Mouse (Mus musculus) erythroblast, adult 5-6 weeks (primary cell): Measurements from ENCODE around the gene Cort. TPM values are rescaled to one million over a fixed set of nuclear protein-coding genes. Genes with fewer than 3 reads are reported as not detected.
"Not testable (repeated sequence)": the region's sequence is repeated elsewhere in the genome, so short reads cannot be mapped to it uniquely, and the experiment has no call there.

Source experiments
- ATAC-seq: replicated peaks from 2 replicates; pipeline ENCODE4 v1.8.0; 2016; ENCODE audit warnings: moderate number of reproducible peaks, mild to moderate bottlenecking, moderate TSS enrichment, inconsistent platforms; ENCODE audit not compliant: poor library complexity, low FRiP score, severe bottlenecking
- total RNA-seq, 2 experiments: library from RNA; stranded (forward) in 1 of 2; stranded (reverse) in 1 of 2; fragments of 150-400 nt in 1 of 2; fragments of 200-764, 138-1000 nt in 1 of 2; gene quantifications; 2 replicates each; pipeline versions ENCODE4 v1.2.3 to v1.2.4; 2015 to 2017; ENCODE audit warnings: low replicate concordance in 2 of 2

Cort gene
- total RNA-seq (2015; ENCODE audit: low replicate concordance) (not detected in 2 replicates), total RNA-seq (2017; ENCODE audit: low replicate concordance) (not detected in 2 replicates)

DNA sequence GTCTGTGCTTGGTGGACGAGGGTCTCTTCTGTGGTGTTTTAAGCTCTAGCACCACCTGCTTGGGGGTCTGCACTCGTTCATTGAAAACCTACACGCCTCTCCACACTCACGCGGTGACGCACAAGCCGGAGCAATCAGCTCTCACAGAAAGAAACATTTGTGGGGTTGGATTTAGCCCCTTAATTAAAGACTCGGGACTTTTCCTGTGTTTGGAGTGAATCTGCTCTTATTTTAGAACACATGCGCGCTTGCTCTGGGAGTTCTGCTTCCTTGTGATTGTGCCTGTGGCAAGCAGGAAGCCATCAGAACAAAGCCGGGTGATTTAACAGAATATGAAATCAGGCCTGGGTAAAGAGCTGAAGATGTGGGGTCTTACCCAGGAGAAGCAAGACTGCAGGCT is at the start of gene Cort:
Gene Cort (minus strand): TSS at position 101 of the 400 bp plus-strand sequence.
- no peak for ATAC-seq

GRCm38 (mm10) chr4:149173661-149174060 is 47.1 kb upstream of the Cort start:
- ATAC-seq = no peak

DNA sequence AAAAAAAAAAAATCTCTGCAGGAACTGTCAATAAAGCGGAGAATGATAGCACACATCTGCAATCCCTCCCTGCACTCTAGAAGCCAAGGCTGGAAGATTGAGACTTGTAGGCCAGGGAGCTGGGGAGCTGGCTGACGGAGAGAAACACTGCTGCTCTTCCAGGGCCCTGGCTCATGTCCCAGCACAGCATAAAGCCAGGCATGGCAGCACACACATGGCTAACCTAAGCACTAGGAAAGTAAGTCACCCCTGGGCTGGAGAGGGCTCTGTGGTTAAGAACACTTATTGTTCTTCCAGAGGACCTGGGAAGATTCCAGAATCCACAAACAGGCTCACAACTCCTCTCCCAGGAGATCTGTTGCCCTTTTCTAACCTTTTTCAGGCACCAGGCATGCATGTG is 46.1 kb upstream of the Cort start:
- ATAC-seq = no peak

DNA sequence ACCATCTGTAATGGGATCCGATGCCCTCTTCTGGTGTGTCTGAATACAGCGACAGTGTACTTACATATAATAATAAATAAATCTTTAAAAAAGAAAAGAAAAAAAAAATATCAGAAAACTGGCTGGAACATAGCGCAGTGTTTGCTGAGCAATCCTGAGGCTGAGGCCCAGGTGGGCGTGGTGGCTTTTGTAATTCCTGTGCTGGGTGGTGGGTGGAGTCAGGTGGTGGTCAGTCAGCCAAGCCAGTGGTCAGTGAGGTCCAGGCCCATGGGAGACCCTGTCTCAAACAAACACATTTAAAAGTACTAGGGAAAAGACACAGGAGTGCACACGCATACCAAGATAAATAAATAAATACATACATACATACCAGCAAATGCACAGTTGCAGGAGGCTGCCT is 45.5 kb upstream of the Cort start:
- ATAC-seq = no peak

- no peak for ATAC-seq
These were observed 45.0 kb upstream of the Cort start for GRCm38 (mm10) chr4:149171581-149171981.

DNA sequence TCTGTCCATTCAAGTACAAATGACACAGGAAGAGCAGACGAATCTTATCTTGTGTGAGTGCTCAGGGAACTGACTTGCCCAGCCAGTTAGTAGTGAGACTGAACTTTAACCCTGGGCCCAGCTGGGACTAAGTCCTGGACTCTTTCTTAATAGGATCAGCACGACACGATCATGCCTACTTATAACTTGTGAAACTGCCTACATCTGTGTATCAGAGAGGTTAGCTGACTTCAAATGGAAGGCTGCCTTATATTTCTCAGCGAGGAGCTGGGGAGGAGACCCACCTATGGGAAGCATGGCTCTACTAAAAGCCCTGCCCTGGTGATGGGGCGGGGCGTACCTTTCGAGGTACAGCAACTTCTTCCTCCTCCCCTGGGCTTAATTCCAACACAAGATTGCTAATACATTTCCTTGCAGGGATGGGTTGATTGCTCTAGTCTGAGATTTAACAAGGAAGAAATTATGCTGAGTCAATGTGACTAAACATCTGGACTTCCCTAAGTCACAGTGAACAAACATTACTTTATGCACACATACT is 43.9 kb upstream of the Cort start:
- ATAC-seq = peak; percentile 20; the same call in 1 of the 2 replicates

DNA sequence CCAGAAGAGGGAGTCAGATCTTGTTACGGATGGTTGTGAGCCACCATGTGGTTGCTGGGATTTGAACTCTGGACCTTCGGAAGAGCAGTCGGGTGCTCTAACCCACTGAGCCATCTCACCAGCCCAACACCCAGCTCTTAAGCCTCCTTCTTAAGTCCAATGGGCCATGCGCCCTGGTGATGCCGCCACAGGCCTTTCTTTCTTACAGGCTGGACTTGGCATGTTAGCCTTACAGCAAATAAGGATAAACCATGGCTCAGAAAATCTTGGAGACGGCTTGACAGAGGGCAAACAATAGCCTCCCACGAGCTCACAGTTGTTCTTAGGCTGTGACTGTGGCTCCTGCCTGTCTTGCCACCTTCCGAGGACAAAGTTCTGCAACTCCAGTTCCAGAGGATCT is 43.4 kb upstream of the Cort start:
- ATAC-seq = not testable (repeated sequence)

DNA sequence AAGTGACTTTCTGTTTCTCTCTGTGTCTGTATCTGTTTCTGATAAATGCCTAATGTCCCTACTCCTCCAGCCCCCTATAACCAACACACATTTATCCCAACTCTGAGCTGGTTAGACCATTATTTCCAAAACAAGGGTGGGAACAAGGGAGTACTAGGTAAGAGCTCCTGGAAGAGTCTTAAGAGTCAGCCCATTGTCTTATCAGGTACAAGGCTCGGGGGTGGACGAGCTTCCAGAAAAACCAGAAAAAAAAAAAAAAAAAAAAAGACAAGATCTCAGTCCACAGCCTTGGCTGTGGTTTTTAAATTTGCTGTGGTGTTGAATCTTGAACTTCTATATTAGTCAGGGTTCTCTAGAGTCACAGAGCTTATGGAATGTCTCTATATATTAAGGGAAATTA is 41.5 kb upstream of the Cort start:
- ATAC-seq = no peak

DNA sequence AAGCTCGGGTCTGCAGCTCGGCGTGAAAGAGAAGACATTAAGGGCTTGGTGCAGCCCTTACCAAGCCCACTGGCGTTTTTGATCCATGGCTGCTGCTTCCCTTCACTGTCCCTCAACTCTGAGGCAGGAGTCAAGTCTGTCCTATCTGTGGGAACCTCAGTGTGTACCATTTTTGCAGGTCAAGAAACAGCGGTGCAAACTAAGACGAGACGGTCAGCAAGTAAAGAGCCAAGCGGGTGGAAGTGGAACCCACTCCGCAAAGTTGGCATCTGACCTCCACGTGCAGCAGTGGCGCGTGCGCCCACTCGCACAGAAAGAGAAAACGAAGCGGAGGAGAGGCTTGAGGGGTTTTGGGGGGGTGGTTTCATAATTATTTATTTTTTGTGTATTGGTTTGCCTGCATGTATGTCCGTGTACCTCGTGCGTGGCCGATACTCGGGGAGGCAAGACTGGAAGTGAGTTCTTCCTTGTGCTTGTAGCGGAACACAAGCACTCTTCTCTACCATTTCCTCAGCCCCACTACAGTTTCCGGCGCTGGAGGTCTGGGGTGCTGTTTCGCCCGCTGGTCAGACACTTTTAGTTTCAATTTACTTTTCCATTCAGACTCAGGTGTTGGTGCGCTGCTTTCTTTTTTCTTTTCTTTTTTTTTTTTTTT is 40.5 kb upstream of the Cort start:
- ATAC-seq = peak; percentile 37

GRCm38 (mm10) chr4:149166215-149166946 is 39.8 kb upstream of the Cort start, which contains the start of gene Pgd:
Gene Pgd, minus strand, starts transcription at chr4:149166771.
- peak; percentile 98 for ATAC-seq

DNA sequence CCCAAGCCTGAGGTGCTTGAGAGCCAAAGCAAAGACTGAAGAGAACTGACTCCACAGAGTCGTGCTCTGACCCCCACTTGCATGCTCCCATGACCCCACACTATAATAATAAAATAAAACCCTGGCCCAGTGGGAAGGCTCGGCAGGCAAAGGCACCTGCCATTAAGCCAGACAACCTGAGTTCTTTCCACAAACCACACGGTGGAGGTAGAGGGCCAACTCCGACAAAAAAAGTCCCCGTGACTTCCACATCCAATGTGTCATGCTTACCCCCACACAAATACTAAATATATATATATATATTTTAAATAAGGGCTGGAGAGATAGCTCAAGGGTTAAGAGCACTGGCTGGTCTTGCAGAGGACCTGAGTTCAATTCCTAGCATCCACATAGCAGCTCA is 37.6 kb upstream of the Cort start:
- no peak for ATAC-seq

DNA sequence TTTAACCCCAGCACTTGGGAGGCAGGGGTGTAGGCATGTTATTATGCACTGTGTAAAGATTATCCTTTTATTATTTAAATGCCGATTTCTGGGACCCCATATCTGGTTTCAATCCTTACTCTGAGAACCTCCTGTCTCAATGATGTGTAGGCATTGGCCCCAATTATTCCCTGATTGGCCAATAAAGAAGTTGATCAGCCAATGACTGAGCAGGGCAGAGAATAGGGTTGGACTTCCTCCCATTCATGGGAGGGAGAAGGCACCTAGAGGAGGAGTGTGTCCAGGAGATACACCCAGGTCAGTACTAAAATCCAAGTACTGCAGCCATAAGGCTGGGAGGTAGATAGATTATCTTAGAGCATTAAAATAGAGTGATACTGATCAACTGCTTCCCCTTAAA is 36.6 kb upstream of the Cort start:
- no peak for ATAC-seq

- no peak for ATAC-seq
These were observed 34.6 kb upstream of the Cort start for GRCm38 (mm10) chr4:149161166-149161565.

DNA sequence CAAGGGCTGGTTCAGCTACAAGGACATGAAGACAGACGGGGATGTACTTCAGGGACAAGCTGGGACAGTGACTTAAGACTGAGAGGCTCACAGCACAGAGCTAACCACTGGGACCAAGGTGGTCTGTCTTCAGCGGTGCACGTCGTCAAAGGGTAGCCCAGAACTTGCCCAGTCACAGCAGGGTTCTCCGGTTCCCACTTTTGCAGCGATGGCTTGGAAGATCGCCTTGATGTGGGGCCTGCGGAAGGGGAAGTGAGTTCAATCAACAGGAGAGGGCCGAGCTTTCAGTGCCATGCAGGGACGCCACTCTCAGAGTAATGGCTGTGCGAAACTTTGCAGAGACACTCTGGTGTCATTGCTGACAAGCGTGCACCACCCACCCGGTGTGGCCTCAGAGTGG is 33.3 kb upstream of the Cort start:
- no peak for ATAC-seq

DNA sequence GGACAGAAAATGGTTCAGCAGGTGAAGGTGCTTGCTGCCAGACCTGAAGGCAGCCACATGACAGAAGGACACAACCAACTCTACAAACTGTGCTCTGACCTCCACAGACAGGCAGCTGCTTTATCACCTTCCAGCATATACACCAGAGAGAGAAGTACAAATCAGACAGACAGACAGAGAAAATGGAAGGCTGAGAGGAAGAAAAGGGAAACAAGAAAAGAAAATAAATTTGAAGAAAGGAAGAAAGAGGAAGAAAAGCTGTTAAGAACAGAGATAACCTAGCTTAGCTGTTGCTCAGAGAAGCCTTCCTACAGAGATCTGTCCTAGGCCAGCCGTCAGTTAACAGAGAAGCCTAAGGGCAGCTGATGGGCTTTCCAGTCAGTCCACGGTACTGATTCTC is 32.6 kb upstream of the Cort start:
- no peak for ATAC-seq

- no peak for ATAC-seq
These were observed 30.9 kb upstream of the Cort start for GRCm38 (mm10) chr4:149157415-149157973.

GRCm38 (mm10) chr4:149155711-149156110 is 29.1 kb upstream of the Cort start:
- no peak for ATAC-seq

GRCm38 (mm10) chr4:149154859-149155258 is 28.3 kb upstream of the Cort start:
- ATAC-seq = no peak

DNA sequence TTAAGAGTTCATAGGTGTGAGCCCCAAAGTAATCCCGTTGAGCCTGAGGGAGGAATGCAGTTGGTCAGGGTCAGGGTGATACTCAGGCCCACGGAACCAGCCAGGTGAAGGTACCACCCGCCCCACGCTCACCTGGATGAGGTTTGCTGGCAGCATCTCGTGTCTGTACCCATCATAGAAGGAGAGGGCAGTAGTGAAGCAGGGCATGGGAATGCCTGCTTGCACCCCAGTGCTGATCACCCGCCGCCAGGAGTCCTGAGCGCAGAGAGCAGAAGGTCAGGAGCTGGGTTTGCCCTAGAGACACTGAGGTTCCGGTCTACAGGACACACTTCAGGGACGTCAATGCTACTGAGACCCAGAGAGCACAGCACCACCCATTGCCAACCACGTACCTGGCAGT is 24.2 kb upstream of the Cort start:
- no peak for ATAC-seq

DNA sequence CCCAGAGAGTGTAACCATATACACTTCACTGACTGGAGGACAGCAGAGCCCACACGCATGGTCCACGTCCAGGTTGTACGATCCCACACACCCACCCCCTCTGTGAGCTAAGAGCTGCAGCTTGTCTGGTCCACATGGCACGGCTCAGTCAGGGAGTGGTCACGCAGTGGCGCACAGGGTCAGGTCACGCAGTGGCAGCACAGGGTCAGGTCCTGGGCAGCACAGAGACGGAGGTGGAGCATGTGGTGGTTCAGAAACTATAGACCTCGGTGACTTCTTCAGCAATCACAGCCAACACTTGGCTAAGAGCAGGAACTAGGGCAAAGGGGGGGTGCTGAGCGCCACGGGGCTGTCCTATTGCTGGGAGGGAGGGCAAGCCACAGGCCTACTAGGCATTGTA is 23.7 kb upstream of the Cort start:
- ATAC-seq = no peak

DNA sequence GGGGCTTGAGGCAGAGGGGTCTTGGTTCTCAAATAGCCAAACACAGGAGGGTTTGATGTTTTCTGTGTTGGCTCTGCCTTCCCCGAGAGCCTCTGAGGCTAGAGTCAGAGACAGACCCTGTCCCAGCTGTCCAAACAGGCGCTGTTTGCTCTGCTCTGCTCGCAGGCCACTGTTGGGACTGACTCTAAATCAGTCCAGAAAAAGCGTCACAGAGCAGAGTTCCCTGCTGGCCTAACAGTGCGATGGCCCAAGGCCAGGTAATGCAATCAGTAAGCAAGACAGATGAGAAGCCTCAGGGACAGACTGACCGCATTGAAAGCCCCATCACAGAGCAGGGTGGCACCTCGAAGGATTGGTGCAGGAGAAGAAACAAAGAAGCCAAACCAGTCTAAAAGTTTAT is 23.0 kb upstream of the Cort start:
- no peak for ATAC-seq
